ENCODE assay signal across 8 mouse cellular contexts in the genomic region with DNA sequence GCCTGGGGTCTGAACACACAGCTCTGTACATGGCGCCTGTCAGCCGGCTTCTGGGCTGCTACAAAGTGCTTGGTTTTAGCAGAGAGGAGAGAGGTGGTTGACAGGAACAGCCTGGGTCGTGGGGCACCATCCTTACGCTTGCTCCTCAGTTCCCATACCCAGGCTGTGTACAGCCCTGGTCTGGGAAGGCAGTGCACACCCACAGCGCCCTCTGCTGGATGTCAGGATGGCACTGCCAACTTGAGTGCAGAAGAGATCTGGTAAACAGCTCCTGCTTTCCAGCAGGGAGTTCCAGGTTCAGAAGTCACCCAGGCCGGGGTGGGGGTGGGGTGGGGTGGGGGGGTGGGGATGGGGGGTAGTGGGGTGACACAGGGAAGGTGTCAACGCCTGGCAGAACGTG.
DNase-seq lines count a peak whose midpoint lies in the region; ATAC-seq lines count a peak whose summit lies in the region.

No protein-coding gene starts in this region.

- no peak overlapping the region for H3K9ac ChIP-seq in hindbrain, embryonic 16.5 days (ENCODE audit: low read depth, low read length)

- ATAC-seq in hindbrain, embryonic 16.5 days = peak; percentile 82
- no peak for ATAC-seq in monocyte, adult 5-6 weeks (replicated peaks; ENCODE audit: insufficient number of reproducible peaks, low FRiP score, low TSS enrichment, poor library complexity, severe bottlenecking)

- no peaks in the 10 kb centered on the region for H3K9me3 ChIP-seq in hindbrain, embryonic 16.5 days (ENCODE audit: control insufficient read depth, low read length)

- no peak overlapping the region for H3K4me2 ChIP-seq in hindbrain, embryonic 16.5 days (ENCODE audit: low read length)

- H3K27me3 ChIP-seq in hindbrain, embryonic 16.5 days (replicated peaks; ENCODE audit: control insufficient read depth, insufficient read depth, low read length) = no peaks in the 10 kb centered on the region

- H3K36me3 ChIP-seq in hindbrain, embryonic 16.5 days (ENCODE audit: control insufficient read depth, insufficient read depth, low read length) = no peaks in the 10 kb centered on the region

- DNase-seq in ZHBTc4 (ENCODE audit: low read depth, low spot score) = peak; percentile 78
- peak; percentile 96 to 97 for DNase-seq in cerebellum, postnatal 10 days
- peak; percentile 78 to 87 for DNase-seq in frontal cortex, postnatal 25 days (ENCODE audit: low spot score in 2 of 2)
- peak; percentile 84 to 86 for DNase-seq in layer of hippocampus, postnatal 36 days
- peak; percentile 89 for DNase-seq in mesoderm, embryonic 11.5 days (ENCODE audit: low read depth, low spot score)
- peak; percentile 95 for DNase-seq in right cerebral cortex, postnatal 4 days

- 10% methylated on average over 8 of the region's 8 CpGs for WGBS in hindbrain, embryonic 16.5 days

- no peak overlapping the region for H3K4me3 ChIP-seq in hindbrain, embryonic 16.5 days (ENCODE audit: low read length)

- no peaks in the 10 kb centered on the region for H3K4me1 ChIP-seq in hindbrain, embryonic 16.5 days (ENCODE audit: control insufficient read depth, insufficient read depth, low read depth, low read length)

- H3K27ac ChIP-seq in hindbrain, embryonic 16.5 days (ENCODE audit: low read depth, low read length) = no peak overlapping the region
